Mouse (Mus musculus): ENCODE data around the gene Pi4kb. TPM values are rescaled to one million over a fixed set of nuclear protein-coding genes. Genes with fewer than 3 reads are reported as not detected.
"Not testable (repeated sequence)": the region's sequence is repeated elsewhere in the genome, so short reads cannot be mapped to it uniquely, and the experiment has no call there.

Pi4kb gene
- polyA plus RNA-seq, 1 experiment = not detected

DNA sequence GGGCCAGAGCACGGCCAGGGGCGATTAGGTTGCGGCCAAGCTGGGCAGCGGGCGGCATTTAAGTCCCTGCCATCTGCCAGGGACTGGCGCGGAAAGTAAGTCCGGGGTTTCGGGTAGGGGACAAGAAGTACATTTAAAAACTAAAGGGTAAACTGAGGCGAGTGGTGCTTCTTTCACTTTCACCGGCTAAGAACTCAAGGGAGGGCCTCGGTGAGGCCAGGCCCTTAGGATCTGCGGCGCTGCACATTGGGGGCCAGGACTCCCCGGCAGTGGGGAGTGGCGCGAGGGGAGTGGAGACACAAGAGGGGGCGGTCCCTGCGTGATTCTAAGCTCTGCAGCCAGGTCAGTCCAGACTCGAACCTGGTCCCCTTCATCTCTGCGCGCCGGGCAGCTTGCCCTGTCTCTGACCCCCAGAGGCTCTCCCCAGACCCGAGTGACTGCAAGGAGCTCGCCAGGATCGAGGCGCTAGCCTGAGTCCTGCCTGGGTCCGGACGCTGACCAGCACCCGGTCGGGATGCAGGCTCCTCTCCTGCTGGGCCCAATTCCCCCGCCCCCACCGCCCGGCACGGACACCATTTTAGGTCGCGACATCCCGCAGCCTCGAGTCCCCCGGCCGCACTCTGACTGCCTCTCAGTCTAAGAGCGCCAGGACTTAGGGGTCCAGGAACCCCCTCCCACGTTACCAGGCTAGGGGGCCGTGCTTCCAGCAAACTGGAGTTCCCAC lies 40.1 kb downstream of the Pi4kb start:
- H3K4me1 ChIP-seq (ENCODE audit: control insufficient read depth, insufficient read depth, low read length) = peaks cover 13% of the 10 kb centered on the region
- TF ChIP-seq POLR2A (IDR thresholded peaks at IDR 0.05; ENCODE audit: insufficient read depth, low read depth, low read length) (no peak), CTCF (IDR thresholded peaks at IDR 0.05; ENCODE audit: insufficient read depth, low read depth, low read length) (no peak)
- H3K27ac ChIP-seq (ENCODE audit: insufficient read depth, low read depth, low read length) = no peak overlapping the region; the same call in 1 of the 2 replicates
- under 1% methylated on average over 44 of the region's 44 CpGs for WGBS
- peak overlapping the region; percentile 85 for H3K4me3 ChIP-seq (ENCODE audit: insufficient read depth, low read depth, low read length)

DNA sequence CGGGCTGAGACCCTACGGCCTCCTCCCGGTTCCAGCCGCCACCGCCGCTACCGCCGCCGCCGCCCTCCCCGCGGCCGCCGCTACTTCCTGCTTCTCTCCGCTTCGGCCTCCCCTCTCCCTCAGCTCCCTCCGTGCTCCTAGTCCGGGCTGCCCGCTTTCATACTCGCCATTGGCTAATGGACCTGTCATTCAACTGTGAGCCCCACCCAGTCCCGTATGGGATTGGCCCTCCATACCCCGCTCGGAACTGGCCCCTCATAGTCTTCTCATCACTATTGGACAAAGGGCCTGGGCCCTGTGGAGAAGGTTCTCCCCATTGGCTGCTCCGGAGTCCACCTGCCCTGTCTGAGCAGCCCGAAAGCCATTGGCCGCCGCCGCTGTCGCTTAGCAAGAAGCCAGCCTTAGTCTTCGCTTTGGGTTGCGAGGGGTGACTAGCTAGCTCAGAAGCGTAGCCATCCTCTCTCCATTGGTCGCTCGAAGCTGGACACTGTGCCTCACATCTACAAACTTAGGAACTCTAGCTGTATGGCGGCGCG lies 40.9 kb downstream of the Pi4kb start, which contains the start of gene Zfp687:
TSS of gene Zfp687 (minus strand) at position 112 of the 536 bp plus-strand sequence.
- Histone ChIP-seq H3K27ac (ENCODE audit: insufficient read depth, low read depth, low read length) (peak within 1 kb of the TSS; percentile 91), H3K4me1 (ENCODE audit: control insufficient read depth, insufficient read depth, low read length) (peaks cover 13% of the 10 kb centered on the region), H3K4me3 (ENCODE audit: insufficient read depth, low read depth, low read length) (peak within 1 kb of the TSS; percentile 85)
- WGBS = 1% methylated on average over 28 of the region's 37 CpGs
- TF ChIP-seq CTCF (IDR thresholded peaks at IDR 0.05; ENCODE audit: insufficient read depth, low read depth, low read length) (no peak), POLR2A (IDR thresholded peaks at IDR 0.05; ENCODE audit: insufficient read depth, low read depth, low read length) (0 out of 2 replicates have a peak, but pooled peaks have one; percentile 44)

DNA sequence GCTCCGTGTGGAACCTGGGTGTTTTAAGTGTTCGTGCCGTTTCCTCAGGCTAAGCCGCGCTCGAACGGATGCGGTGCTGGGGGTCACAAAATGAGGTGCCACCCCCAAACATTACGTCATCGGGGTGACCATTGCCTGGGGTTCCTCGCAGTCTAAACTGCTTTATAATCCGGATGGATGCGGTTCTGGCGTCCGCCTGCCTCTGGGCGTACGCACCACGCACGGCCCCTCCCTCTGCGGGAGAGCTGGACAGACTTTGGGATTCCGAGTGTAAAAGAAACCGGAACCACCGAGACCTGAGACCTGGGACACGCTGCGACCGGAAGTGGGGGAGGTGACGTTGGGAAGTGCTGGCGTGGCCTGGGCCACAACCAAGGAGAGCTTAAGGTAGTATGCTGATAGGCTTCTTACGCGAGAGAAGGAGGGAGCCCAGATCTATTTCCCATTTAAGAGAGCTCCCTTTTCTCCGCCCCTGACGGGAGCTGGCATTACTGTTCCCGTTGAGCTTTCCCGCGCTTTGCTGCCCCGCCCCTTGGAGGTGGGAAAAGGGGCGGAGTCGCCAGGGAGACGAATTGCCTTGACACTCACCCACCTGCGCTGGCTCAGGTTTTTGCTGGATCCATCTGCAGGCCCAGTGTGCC lies 41.5 kb downstream of the Pi4kb start:
- peak overlapping the region; percentile 91 for H3K27ac ChIP-seq (ENCODE audit: insufficient read depth, low read depth, low read length)
- H3K4me1 ChIP-seq (ENCODE audit: control insufficient read depth, insufficient read depth, low read length) = peaks cover 13% of the 10 kb centered on the region
- under 1% methylated on average over 40 of the region's 40 CpGs for WGBS
- peak overlapping the region; percentile 73 for H3K4me3 ChIP-seq (ENCODE audit: insufficient read depth, low read depth, low read length)
- TF ChIP-seq POLR2A (IDR thresholded peaks at IDR 0.05; ENCODE audit: insufficient read depth, low read depth, low read length) (no peak), CTCF (IDR thresholded peaks at IDR 0.05; ENCODE audit: insufficient read depth, low read depth, low read length) (no peak)

DNA sequence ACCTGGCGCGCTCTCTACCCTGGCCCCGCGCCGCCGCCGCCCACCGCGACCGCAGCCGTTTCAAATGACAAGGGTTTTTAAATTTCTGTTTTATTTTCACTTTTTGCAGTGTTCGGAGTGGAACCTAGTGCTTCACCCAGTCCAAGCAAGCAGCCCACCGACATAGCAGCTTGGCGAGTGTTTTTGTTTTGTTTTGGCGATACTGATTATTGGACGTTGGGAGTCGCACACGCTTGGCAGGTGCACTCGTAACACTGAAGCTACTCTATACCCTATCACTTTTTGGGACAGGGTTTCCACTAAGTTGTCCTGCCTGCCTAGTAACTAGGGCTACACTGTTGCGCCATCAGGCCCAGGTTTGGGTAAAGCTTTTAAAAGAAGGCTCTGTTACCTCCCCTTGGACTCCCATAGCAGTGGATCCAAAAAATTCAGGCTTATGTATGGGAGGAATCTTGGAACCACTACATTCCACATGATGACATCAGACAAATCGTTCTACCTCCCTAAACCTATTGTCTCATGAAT lies 42.1 kb downstream of the Pi4kb start:
- peak overlapping the region; percentile 73 for H3K4me3 ChIP-seq (ENCODE audit: insufficient read depth, low read depth, low read length)
- H3K4me1 ChIP-seq (ENCODE audit: control insufficient read depth, insufficient read depth, low read length) = peaks cover 13% of the 10 kb centered on the region
- H3K27ac ChIP-seq (ENCODE audit: insufficient read depth, low read depth, low read length) = no peak overlapping the region
- no peak for TF ChIP-seq CTCF (IDR thresholded peaks at IDR 0.05; ENCODE audit: insufficient read depth, low read depth, low read length)
- 2% methylated on average over 21 of the region's 21 CpGs for WGBS

DNA sequence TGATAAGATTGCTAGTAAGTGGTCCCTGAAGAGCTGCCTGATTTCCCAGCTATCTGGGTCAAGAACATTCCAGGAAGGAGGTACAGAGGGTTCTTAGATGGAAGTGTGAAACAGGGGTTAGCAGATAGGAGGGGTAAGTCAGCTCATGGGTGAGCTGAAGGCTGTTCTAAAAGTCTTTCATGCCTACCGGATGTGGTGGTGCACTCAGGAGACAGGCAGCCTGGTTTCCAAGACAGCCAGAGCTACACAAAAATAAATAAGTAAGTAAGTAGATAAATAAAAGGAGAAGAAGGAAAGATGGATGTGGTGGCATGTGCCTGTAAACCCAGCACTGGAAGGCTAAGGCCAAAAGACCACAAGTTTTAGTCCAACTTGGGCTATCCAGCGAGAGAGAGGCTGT lies 44.2 kb downstream of the Pi4kb start:
- Histone ChIP-seq H3K4me1 (ENCODE audit: control insufficient read depth, insufficient read depth, low read length) (peaks cover 8% of the 10 kb centered on the region), H3K27ac (ENCODE audit: insufficient read depth, low read depth, low read length) (no peak overlapping the region), H3K4me3 (ENCODE audit: insufficient read depth, low read depth, low read length) (no peak overlapping the region)
- 88% methylated on average over 2 of the region's 2 CpGs for WGBS
- no peak for TF ChIP-seq POLR2A (IDR thresholded peaks at IDR 0.05; ENCODE audit: insufficient read depth, low read depth, low read length)
- TF ChIP-seq CTCF (IDR thresholded peaks at IDR 0.05; ENCODE audit: insufficient read depth, low read depth, low read length) = no peak

DNA sequence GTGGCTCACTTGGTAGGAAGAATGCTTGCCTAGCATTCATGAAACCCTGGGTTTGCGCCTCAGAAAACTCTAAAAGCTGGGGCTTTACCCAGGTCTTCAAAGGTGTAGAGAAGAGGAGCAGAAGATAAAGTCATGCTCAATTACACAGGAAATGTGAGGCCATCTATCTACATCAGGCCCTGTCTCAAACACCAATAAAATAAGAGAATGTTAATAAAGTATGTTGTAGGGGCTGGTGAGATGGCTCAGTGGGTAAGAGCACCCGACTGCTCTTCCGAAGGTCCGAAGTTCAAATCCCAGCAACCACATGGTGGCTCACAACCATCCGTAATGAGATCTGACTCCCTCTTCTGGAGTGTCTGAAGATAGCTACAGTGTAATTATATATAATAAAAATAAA lies 46.4 kb downstream of the Pi4kb start:
- H3K4me3 ChIP-seq (ENCODE audit: insufficient read depth, low read depth, low read length); H3K27ac ChIP-seq (ENCODE audit: insufficient read depth, low read depth, low read length); H3K4me1 ChIP-seq (ENCODE audit: control insufficient read depth, insufficient read depth, low read length): not testable (repeated sequence)
- WGBS = 88% methylated on average over 5 of the region's 5 CpGs

DNA sequence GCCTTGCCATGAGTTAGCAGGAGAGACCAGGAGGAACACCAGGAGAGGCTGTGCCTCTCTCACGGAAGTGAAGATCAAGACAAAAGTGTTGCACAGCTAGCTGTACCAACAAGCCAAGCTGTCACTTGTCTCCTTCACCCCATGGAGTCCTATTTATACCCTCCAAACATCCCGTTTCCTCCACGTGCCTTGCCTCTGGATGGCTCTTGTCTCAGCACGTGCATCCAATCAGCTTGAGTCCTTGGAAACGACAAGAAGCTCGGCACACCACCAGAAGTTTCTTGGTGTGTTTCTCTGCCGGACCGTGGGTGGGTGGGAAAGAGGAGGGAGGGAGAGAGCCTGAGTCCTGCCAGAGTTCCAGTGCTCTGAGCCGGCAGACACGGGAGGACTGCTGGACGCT lies 50.0 kb downstream of the Pi4kb start:
- TF ChIP-seq CTCF (IDR thresholded peaks at IDR 0.05; ENCODE audit: insufficient read depth, low read depth, low read length) = no peak
- no peak for TF ChIP-seq POLR2A (IDR thresholded peaks at IDR 0.05; ENCODE audit: insufficient read depth, low read depth, low read length)
- Histone ChIP-seq H3K4me3 (ENCODE audit: insufficient read depth, low read depth, low read length) (no peak overlapping the region), H3K27ac (ENCODE audit: insufficient read depth, low read depth, low read length) (no peak overlapping the region), H3K4me1 (ENCODE audit: control insufficient read depth, insufficient read depth, low read length) (peaks cover 8% of the 10 kb centered on the region)
- WGBS = 7% methylated on average over 11 of the region's 11 CpGs

DNA sequence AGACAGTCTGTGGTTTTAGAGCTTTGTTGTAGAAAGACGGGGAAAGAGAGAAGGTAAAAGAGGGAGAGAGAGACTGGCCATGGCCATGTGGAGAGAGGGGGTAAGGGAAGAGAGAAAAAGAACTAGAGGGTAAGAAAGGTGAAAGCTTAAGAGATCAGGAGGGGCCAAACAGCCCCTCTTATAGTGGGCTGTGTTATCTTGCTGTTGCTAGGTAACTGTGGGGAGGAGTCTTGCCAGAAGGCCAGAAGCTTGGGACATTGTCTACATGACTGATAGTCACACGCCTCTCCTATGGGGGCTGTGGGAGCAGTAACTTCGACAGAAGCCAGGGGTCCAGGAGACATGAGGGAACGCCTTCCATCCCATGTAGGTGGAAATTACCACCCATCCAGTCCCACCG lies 50.7 kb downstream of the Pi4kb start:
- TF ChIP-seq CTCF (IDR thresholded peaks at IDR 0.05; ENCODE audit: insufficient read depth, low read depth, low read length) (no peak), POLR2A (IDR thresholded peaks at IDR 0.05; ENCODE audit: insufficient read depth, low read depth, low read length) (no peak)
- Histone ChIP-seq H3K4me1 (ENCODE audit: control insufficient read depth, insufficient read depth, low read length) (peaks cover 8% of the 10 kb centered on the region), H3K27ac (ENCODE audit: insufficient read depth, low read depth, low read length) (no peak overlapping the region), H3K4me3 (ENCODE audit: insufficient read depth, low read depth, low read length) (no peak overlapping the region)
- WGBS = 59% methylated on average over 5 of the region's 5 CpGs

DNA sequence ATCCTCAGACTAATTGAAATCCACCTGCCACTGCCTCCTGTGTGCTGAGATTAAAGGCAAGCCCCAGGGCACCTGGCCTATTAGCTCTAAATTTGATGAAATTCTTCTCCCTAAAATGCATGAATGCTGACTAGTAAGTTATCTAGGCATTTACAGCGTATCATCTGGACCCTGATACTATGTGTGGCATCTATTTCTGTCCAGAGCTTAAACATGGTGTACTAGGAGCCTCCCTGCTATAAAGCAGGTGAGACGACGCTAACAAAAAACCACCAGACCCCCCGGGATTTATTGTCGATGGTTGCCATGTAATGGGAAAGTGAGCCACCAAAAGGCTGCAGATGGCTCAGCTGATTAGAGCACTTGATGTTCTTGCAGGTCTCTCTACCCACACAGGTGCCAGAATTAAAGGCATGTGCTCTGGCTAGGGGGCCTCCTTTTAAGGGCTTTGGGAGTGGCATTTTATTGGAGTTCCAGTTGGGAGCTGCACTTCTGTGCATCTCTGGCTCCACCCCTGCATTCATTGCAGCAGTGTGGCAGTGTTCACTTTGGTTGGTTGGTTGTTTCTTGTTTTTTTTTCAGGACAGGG lies 52.6 kb downstream of the Pi4kb start:
- 58% methylated on average over 5 of the region's 5 CpGs for WGBS
- TF ChIP-seq POLR2A (IDR thresholded peaks at IDR 0.05; ENCODE audit: insufficient read depth, low read depth, low read length) (no peak), CTCF (IDR thresholded peaks at IDR 0.05; ENCODE audit: insufficient read depth, low read depth, low read length) (no peak)
- Histone ChIP-seq H3K4me1 (ENCODE audit: control insufficient read depth, insufficient read depth, low read length) (peaks cover 8% of the 10 kb centered on the region), H3K4me3 (ENCODE audit: insufficient read depth, low read depth, low read length) (no peak overlapping the region), H3K27ac (ENCODE audit: insufficient read depth, low read depth, low read length) (no peak overlapping the region)

All from olfactory bulb, adult 2 months (tissue).